Mouse (Mus musculus): ENCODE data around the gene Aadacl2. TPM values are rescaled to one million over a fixed set of nuclear protein-coding genes. Genes with fewer than 3 reads are reported as not detected.

Aadacl2 gene
- polyA plus RNA-seq, 1 experiment from 2014 or later: not detected

GRCm38 (mm10) chr3:60056451-60056850, 49.9 kb downstream of the Aadacl2 start:
- no peak for ATAC-seq
- Histone ChIP-seq H3K9ac (ENCODE audit: low read depth, low read length) (no peak overlapping the region), H3K4me2 (ENCODE audit: low read depth, low read length) (no peak overlapping the region), H3K27me3 (replicated peaks; ENCODE audit: control insufficient read depth, insufficient read depth, low read length) (no peaks in the 10 kb centered on the region), H3K4me3 (ENCODE audit: low read length) (no peak overlapping the region), H3K27ac (ENCODE audit: low read length) (no peak overlapping the region), H3K9me3 (ENCODE audit: control insufficient read depth, low read length) (no peaks in the 10 kb centered on the region), H3K4me1 (ENCODE audit: control insufficient read depth, insufficient read depth, low read length) (0 out of 2 replicates have a peak, but pooled peaks cover 3% of the 10 kb centered on the region), H3K36me3 (ENCODE audit: control insufficient read depth, insufficient read depth, low read length) (no peaks in the 10 kb centered on the region)
- WGBS: 32% methylated on average over 3 of the region's 3 CpGs

GRCm38 (mm10) chr3:60057070-60057808, 50.7 kb downstream of the Aadacl2 start:
- WGBS: 72% methylated on average over 2 of the region's 2 CpGs
- H3K36me3 ChIP-seq (ENCODE audit: control insufficient read depth, insufficient read depth, low read length): no peaks in the 10 kb centered on the region
- peak overlapping the region; percentile 86 for H3K27ac ChIP-seq (ENCODE audit: low read length)
- no peak overlapping the region for H3K4me2 ChIP-seq (ENCODE audit: low read depth, low read length)
- no peaks in the 10 kb centered on the region for H3K9me3 ChIP-seq (ENCODE audit: control insufficient read depth, low read length)
- ATAC-seq: peak; percentile 97
- H3K27me3 ChIP-seq (replicated peaks; ENCODE audit: control insufficient read depth, insufficient read depth, low read length): no peaks in the 10 kb centered on the region
- 0 out of 2 replicates have a peak, but pooled peaks cover 3% of the 10 kb centered on the region for H3K4me1 ChIP-seq (ENCODE audit: control insufficient read depth, insufficient read depth, low read length)
- H3K9ac ChIP-seq (ENCODE audit: low read depth, low read length): no peak overlapping the region
- H3K4me3 ChIP-seq (ENCODE audit: low read length): no peak overlapping the region

GRCm38 (mm10) chr3:60057809-60058082, 51.2 kb downstream of the Aadacl2 start:
- Histone ChIP-seq H3K36me3 (ENCODE audit: control insufficient read depth, insufficient read depth, low read length) (no peaks in the 10 kb centered on the region), H3K27me3 (replicated peaks; ENCODE audit: control insufficient read depth, insufficient read depth, low read length) (no peaks in the 10 kb centered on the region), H3K27ac (ENCODE audit: low read length) (peak overlapping the region; percentile 82), H3K4me1 (ENCODE audit: control insufficient read depth, insufficient read depth, low read length) (0 out of 2 replicates have a peak, but pooled peaks cover 3% of the 10 kb centered on the region), H3K9me3 (ENCODE audit: control insufficient read depth, low read length) (no peaks in the 10 kb centered on the region), H3K4me2 (ENCODE audit: low read depth, low read length) (no peak overlapping the region), H3K4me3 (ENCODE audit: low read length) (no peak overlapping the region), H3K9ac (ENCODE audit: low read depth, low read length) (no peak overlapping the region)
- 37% methylated on average over 1 of the region's 1 CpGs for WGBS
- ATAC-seq: no peak

Other genes starting within 250 kb of the Aadacl2 start
- gene Gm8298, start 145.7 kb upstream of the Aadacl2 start, polyA plus RNA-seq (2015; fragmentation: Nextera tagmentation; extraction: Ambion mirVana): not detected in 2 replicates
- not detected in 2 replicates for gene C130079G13Rik, start 81.5 kb upstream of the Aadacl2 start, polyA plus RNA-seq (2015; fragmentation: Nextera tagmentation; extraction: Ambion mirVana)
- 290 and 332 TPM in 2 replicates for gene Aadac, start 19.0 kb downstream of the Aadacl2 start, polyA plus RNA-seq (2015; fragmentation: Nextera tagmentation; extraction: Ambion mirVana)
- gene Sucnr1, start 75.1 kb downstream of the Aadacl2 start, polyA plus RNA-seq (2015; fragmentation: Nextera tagmentation; extraction: Ambion mirVana): 0.47 and 0.70 TPM in 2 replicates

Measured in intestine, embryonic 16.5 days (tissue).